Mouse (Mus musculus): ENCODE data around the gene 4930558K02Rik. TPM values are rescaled to one million over a fixed set of nuclear protein-coding genes. Genes with fewer than 3 reads are reported as not detected.

Gene 4930558K02Rik
- polyA plus RNA-seq, 2 experiments = not detected

- Histone ChIP-seq H3K4me3 (replicated peaks; ENCODE audit: low read length) (no peak overlapping the region), H3K9ac (ENCODE audit: low read depth, low read length, severe bottlenecking) (no peak overlapping the region)
Measured at GRCm38 (mm10) chr1:161998781-161999180, 19.3 kb upstream of the 4930558K02Rik start.

GRCm38 (mm10) chr1:161992389-161992788 is 13.0 kb upstream of the 4930558K02Rik start:
- H3K4me1 ChIP-seq (ENCODE audit: control insufficient read depth, insufficient read depth, low read length) = peaks cover 8% of the 10 kb centered on the region
- H3K9ac ChIP-seq (ENCODE audit: low read depth, low read length, severe bottlenecking) = no peak overlapping the region
- ATAC-seq (ENCODE audit: low FRiP score, low read depth) (no peak), DNase-seq (ENCODE audit: low spot score) (no peak)
- WGBS = 88% methylated on average over 7 of the region's 7 CpGs
- no peak overlapping the region for H3K27ac ChIP-seq (replicated peaks; ENCODE audit: low read depth, low read length)
- H3K36me3 ChIP-seq (ENCODE audit: control insufficient read depth, insufficient read depth, low read length) = no peaks in the 10 kb centered on the region
- no peak overlapping the region for H3K4me2 ChIP-seq (replicated peaks; ENCODE audit: low read depth, low read length, severe bottlenecking)
- TF ChIP-seq POLR2A (IDR thresholded peaks at IDR 0.05; ENCODE audit: borderline replicate concordance, extremely low read depth, insufficient read depth, insufficient read length) = no peak
- H3K4me3 ChIP-seq (replicated peaks; ENCODE audit: low read length) = no peak overlapping the region
- no peaks in the 10 kb centered on the region for H3K27me3 ChIP-seq (ENCODE audit: control insufficient read depth, insufficient read depth, low read length)
- no peaks in the 10 kb centered on the region for H3K9me3 ChIP-seq (ENCODE audit: control insufficient read depth, low read length)

More at GRCm38 (mm10) chr1:161998781-161999180, 19.3 kb upstream of the 4930558K02Rik start:
- TF ChIP-seq POLR2A (IDR thresholded peaks at IDR 0.05; ENCODE audit: borderline replicate concordance, extremely low read depth, insufficient read depth, insufficient read length) = no peak
- peak overlapping the region; percentile 94 for H3K27ac ChIP-seq (replicated peaks; ENCODE audit: low read depth, low read length)
- no peaks in the 10 kb centered on the region for H3K9me3 ChIP-seq (ENCODE audit: control insufficient read depth, low read length)
- DNase-seq (ENCODE audit: low spot score) (no peak), ATAC-seq (ENCODE audit: low FRiP score, low read depth) (no peak)
- no peak overlapping the region for H3K4me2 ChIP-seq (replicated peaks; ENCODE audit: low read depth, low read length, severe bottlenecking)
- WGBS = 59% methylated on average over 4 of the region's 4 CpGs
- H3K36me3 ChIP-seq (ENCODE audit: control insufficient read depth, insufficient read depth, low read length) = no peaks in the 10 kb centered on the region
- H3K27me3 ChIP-seq (ENCODE audit: control insufficient read depth, insufficient read depth, low read length) = no peaks in the 10 kb centered on the region
- H3K4me1 ChIP-seq (ENCODE audit: control insufficient read depth, insufficient read depth, low read length) = peaks cover 44% of the 10 kb centered on the region

- Histone ChIP-seq H3K9me3 (ENCODE audit: control insufficient read depth, low read length) (no peaks in the 10 kb centered on the region), H3K4me2 (replicated peaks; ENCODE audit: low read depth, low read length, severe bottlenecking) (no peak overlapping the region), H3K9ac (ENCODE audit: low read depth, low read length, severe bottlenecking) (no peak overlapping the region), H3K4me1 (ENCODE audit: control insufficient read depth, insufficient read depth, low read length) (peaks cover 8% of the 10 kb centered on the region), H3K4me3 (replicated peaks; ENCODE audit: low read length) (no peak overlapping the region), H3K27me3 (ENCODE audit: control insufficient read depth, insufficient read depth, low read length) (no peaks in the 10 kb centered on the region), H3K36me3 (ENCODE audit: control insufficient read depth, insufficient read depth, low read length) (no peaks in the 10 kb centered on the region), H3K27ac (replicated peaks; ENCODE audit: low read depth, low read length) (no peak overlapping the region)
- ATAC-seq (ENCODE audit: low FRiP score, low read depth) = no peak
- no peak for DNase-seq (ENCODE audit: low spot score)
- 91% methylated on average over 11 of the region's 11 CpGs for WGBS
- no peak for TF ChIP-seq POLR2A (IDR thresholded peaks at IDR 0.05; ENCODE audit: borderline replicate concordance, extremely low read depth, insufficient read depth, insufficient read length)
Measured at GRCm38 (mm10) chr1:161991846-161992245, 12.4 kb upstream of the 4930558K02Rik start.

- DNase-seq (ENCODE audit: low spot score) (no peak), ATAC-seq (ENCODE audit: low FRiP score, low read depth) (no peak)
- Histone ChIP-seq H3K27ac (replicated peaks; ENCODE audit: low read depth, low read length) (peak overlapping the region; percentile 6; the same call in 1 of the 2 replicates), H3K36me3 (ENCODE audit: control insufficient read depth, insufficient read depth, low read length) (no peaks in the 10 kb centered on the region), H3K27me3 (ENCODE audit: control insufficient read depth, insufficient read depth, low read length) (no peaks in the 10 kb centered on the region), H3K9ac (ENCODE audit: low read depth, low read length, severe bottlenecking) (no peak overlapping the region), H3K4me3 (replicated peaks; ENCODE audit: low read length) (no peak overlapping the region), H3K4me2 (replicated peaks; ENCODE audit: low read depth, low read length, severe bottlenecking) (no peak overlapping the region), H3K4me1 (ENCODE audit: control insufficient read depth, insufficient read depth, low read length) (peaks cover 8% of the 10 kb centered on the region), H3K9me3 (ENCODE audit: control insufficient read depth, low read length) (no peaks in the 10 kb centered on the region)
- TF ChIP-seq POLR2A (IDR thresholded peaks at IDR 0.05; ENCODE audit: borderline replicate concordance, extremely low read depth, insufficient read depth, insufficient read length) = no peak
- 30% methylated on average over 10 of the region's 10 CpGs for WGBS
Measured at GRCm38 (mm10) chr1:161990684-161991578, 11.5 kb upstream of the 4930558K02Rik start.

- no peaks in the 10 kb centered on the region for H3K27me3 ChIP-seq (ENCODE audit: control insufficient read depth, insufficient read depth, low read length)
- H3K4me3 ChIP-seq (replicated peaks; ENCODE audit: low read length) = no peak overlapping the region
- DNase-seq (ENCODE audit: low spot score) = peak; percentile 90
- no peak overlapping the region for H3K9ac ChIP-seq (ENCODE audit: low read depth, low read length, severe bottlenecking)
- WGBS = 6% methylated on average over 4 of the region's 4 CpGs
- no peaks in the 10 kb centered on the region for H3K36me3 ChIP-seq (ENCODE audit: control insufficient read depth, insufficient read depth, low read length)
- peak; percentile 66 for ATAC-seq (ENCODE audit: low FRiP score, low read depth)
- no peak overlapping the region for H3K4me2 ChIP-seq (replicated peaks; ENCODE audit: low read depth, low read length, severe bottlenecking)
- peak overlapping the region; percentile 84 for H3K27ac ChIP-seq (replicated peaks; ENCODE audit: low read depth, low read length)
- peaks cover 47% of the 10 kb centered on the region for H3K4me1 ChIP-seq (ENCODE audit: control insufficient read depth, insufficient read depth, low read length)
- TF ChIP-seq POLR2A (IDR thresholded peaks at IDR 0.05; ENCODE audit: borderline replicate concordance, extremely low read depth, insufficient read depth, insufficient read length) = no peak
- H3K9me3 ChIP-seq (ENCODE audit: control insufficient read depth, low read length) = no peaks in the 10 kb centered on the region
Measured at GRCm38 (mm10) chr1:161983979-161984566, 4.6 kb upstream of the 4930558K02Rik start.
